Mouse (Mus musculus): Measurements from ENCODE around the gene Ttf2. TPM values are rescaled to one million over a fixed set of nuclear protein-coding genes. Genes with fewer than 3 reads are reported as not detected.

The Ttf2 gene
- polyA plus RNA-seq, 1 experiment from 2014 or later = 16.5 TPM

DNA sequence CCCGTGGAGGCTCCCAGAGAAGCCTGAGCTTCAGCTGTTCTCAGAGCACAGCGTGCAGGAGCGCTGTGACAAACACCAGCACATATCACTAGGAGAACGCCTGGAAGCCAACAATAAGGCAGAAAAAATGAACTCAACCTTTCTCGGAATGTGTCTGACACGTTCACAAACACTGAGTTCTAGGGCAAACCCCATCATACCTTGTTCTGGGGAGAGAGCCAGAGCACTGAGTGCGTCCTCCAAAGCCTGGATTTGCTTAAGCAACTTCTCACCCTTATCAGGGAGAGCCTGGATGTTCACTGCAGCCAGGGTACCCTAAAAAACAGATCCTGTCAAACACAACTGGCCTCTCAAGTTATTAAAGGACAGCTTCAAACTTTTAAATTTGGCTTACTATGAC is 8.0 kb downstream of the Ttf2 start:
- WGBS = 87% methylated on average over 7 of the region's 7 CpGs
- H3K36me3 ChIP-seq = peaks cover 47% of the 10 kb centered on the region
- no peak overlapping the region for H3K4me2 ChIP-seq (replicated peaks)
- no peaks in the 10 kb centered on the region for H3K27me3 ChIP-seq
- H3K9me3 ChIP-seq (replicated peaks) = no peaks in the 10 kb centered on the region
- H3K27ac ChIP-seq = no peak overlapping the region
- H3K4me1 ChIP-seq = no peaks in the 10 kb centered on the region
- no peak overlapping the region for H3K4me3 ChIP-seq
- H3K9ac ChIP-seq = no peak overlapping the region
- no peak for ATAC-seq (ENCODE audit: low FRiP score)

DNA sequence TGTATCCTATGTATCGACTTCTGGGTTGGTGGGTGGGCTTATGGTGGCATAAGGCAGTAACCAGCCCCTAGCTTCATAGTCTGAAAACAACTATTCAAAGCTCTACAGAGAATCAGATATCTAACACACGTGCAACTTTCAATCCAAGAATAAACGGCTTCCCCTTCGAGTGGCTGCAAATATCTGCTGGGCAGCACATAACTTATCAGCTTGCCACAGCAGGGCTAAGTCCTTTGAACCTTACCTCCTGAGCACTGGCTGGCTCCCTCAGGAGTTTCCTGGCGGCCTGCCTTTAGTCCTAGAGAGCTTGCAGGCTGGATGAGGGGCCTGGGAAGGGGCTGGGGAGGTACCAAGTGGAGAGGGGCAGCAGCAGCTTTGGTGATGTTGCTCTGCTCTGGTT is 8.5 kb downstream of the Ttf2 start:
- Histone ChIP-seq H3K27ac (no peak overlapping the region), H3K36me3 (peaks cover 47% of the 10 kb centered on the region), H3K27me3 (no peaks in the 10 kb centered on the region), H3K9me3 (replicated peaks) (no peaks in the 10 kb centered on the region), H3K4me3 (no peak overlapping the region), H3K9ac (no peak overlapping the region), H3K4me1 (no peaks in the 10 kb centered on the region), H3K4me2 (replicated peaks) (no peak overlapping the region)
- WGBS = 85% methylated on average over 5 of the region's 5 CpGs
- ATAC-seq (ENCODE audit: low FRiP score) = no peak

DNA sequence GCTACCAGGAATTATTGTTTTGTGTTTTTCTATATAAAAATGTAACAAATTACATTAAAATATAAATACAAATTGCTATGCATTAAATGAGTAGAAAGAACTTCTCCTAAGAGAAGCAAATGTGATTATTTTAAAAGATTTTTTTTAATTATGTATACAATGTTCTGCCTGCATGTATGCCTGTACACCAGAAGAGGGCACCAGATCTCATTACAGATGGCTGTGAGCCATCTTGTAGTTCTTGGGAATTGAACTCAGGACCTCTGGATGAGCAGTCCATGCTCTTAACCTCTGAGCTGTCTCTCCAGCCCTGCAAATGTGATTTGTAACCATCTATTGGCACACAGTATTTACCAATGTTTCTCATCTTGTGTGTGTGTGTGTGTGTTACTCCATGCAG is 14.8 kb downstream of the Ttf2 start:
- Histone ChIP-seq H3K4me3 (no peak overlapping the region), H3K36me3 (peaks cover 49% of the 10 kb centered on the region)
- no peak for ATAC-seq (ENCODE audit: low FRiP score)

DNA sequence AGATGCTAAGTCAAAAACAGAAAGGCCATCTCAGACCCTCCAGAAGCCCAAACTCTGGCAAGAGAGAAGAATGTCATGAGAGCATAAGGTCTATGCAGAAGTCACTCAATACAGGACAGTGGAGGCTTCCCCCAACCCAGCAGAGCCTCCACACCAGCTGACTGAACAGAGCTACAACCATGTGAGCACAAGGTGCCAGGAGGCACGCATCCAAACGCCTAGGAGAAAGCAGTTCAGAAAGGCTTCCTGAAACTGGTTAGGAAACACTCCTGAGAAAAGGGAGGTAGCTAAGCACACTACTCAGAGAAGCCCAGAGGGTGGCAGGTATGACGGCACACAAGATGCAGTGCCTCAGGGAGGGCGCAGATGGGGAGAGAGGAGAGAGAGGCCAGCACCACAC is 17.9 kb downstream of the Ttf2 start:
- Histone ChIP-seq H3K27ac (no peak overlapping the region), H3K9me3 (replicated peaks) (no peaks in the 10 kb centered on the region), H3K36me3 (peaks cover 42% of the 10 kb centered on the region), H3K4me3 (no peak overlapping the region), H3K9ac (no peak overlapping the region), H3K27me3 (no peaks in the 10 kb centered on the region), H3K4me1 (no peaks in the 10 kb centered on the region), H3K4me2 (replicated peaks) (no peak overlapping the region)
- 88% methylated on average over 4 of the region's 4 CpGs for WGBS
- ATAC-seq (ENCODE audit: low FRiP score) = no peak

More for the DNA sequence above, 14.8 kb downstream of the Ttf2 start:
- Histone ChIP-seq H3K9ac (no peak overlapping the region), H3K4me1 (no peaks in the 10 kb centered on the region), H3K27ac (no peak overlapping the region), H3K9me3 (replicated peaks) (no peaks in the 10 kb centered on the region), H3K27me3 (no peaks in the 10 kb centered on the region), H3K4me2 (replicated peaks) (no peak overlapping the region)

DNA sequence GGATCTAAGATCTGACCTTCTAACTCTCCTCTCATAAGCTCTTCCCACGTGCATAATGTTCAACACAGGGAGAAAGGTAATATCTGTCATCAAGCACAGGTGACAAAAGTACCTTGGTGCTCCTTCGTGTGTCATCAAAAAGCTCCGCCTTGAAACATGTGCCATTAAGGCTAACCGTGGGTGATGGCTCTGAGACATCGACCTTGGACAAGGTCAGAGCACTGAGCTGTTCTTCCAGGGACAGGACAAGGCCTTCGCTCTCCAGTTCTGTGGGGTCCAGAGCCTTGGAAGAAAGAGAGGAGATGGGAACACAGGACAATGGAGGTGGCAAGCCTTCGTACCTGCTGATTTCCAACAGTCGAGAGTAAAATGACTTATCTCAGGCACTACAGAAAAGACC is 22.2 kb downstream of the Ttf2 start:
- Histone ChIP-seq H3K4me1 (no peaks in the 10 kb centered on the region), H3K36me3 (peaks cover 59% of the 10 kb centered on the region), H3K9me3 (replicated peaks) (no peaks in the 10 kb centered on the region), H3K27me3 (no peaks in the 10 kb centered on the region), H3K9ac (no peak overlapping the region), H3K4me2 (replicated peaks) (no peak overlapping the region), H3K27ac (no peak overlapping the region), H3K4me3 (no peak overlapping the region)
- ATAC-seq (ENCODE audit: low FRiP score) = no peak
- 95% methylated on average over 8 of the region's 8 CpGs for WGBS

DNA sequence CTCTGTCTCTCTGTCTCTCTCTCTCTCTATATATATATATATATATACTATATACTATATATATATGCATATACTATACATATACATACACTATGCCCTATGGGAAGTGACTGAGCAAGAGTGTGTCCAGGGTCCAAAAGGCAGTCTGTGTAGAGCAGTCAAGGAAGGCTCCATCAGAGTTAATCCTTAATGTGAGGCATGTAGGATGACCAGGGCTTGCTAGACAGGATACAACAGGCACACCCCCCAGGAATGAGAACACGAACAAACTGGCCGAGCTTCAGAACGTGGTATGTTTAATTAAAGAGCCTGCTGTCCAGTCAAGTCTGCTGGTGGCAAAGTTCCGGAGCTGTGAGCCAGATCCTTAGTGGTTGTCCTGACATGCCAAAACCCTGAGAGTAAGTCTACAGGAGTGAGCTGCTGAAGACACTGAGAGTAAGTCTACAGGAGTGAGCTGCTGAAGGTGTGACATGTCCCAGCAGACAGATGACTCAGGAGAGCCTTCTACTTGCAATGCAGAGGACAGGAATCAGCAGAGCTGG is 28.9 kb downstream of the Ttf2 start:
- 95% methylated on average over 4 of the region's 4 CpGs for WGBS
- Histone ChIP-seq H3K9ac (no peak overlapping the region), H3K4me2 (replicated peaks) (no peak overlapping the region), H3K36me3 (peaks cover 73% of the 10 kb centered on the region), H3K27me3 (no peaks in the 10 kb centered on the region), H3K4me3 (no peak overlapping the region), H3K4me1 (no peaks in the 10 kb centered on the region), H3K9me3 (replicated peaks) (no peaks in the 10 kb centered on the region), H3K27ac (no peak overlapping the region)
- no peak for ATAC-seq (ENCODE audit: low FRiP score)

DNA sequence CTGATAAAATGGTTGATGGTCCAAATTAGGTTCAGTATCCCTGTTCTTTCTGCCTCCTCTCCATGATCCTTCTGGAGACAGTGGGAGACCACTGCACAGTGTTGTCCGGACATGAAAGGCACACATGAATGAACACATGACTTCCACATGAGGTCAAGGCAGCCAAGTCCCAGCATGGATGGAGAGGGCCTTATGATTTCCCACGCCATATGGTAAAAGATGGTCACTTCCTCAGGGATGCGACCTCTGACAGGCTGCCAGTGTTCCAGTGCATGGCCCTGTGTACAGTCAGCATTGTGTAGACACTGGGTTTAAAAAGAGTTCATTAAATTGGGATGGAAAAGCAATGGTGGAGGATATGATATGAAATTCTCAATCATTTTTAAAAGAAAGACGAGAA is 31.3 kb downstream of the Ttf2 start:
- H3K36me3 ChIP-seq = peaks cover 63% of the 10 kb centered on the region
- no peaks in the 10 kb centered on the region for H3K9me3 ChIP-seq (replicated peaks)
- H3K27ac ChIP-seq = no peak overlapping the region
- H3K27me3 ChIP-seq = no peaks in the 10 kb centered on the region
- H3K4me2 ChIP-seq (replicated peaks) = no peak overlapping the region
- no peaks in the 10 kb centered on the region for H3K4me1 ChIP-seq
- no peak for ATAC-seq (ENCODE audit: low FRiP score)
- 92% methylated on average over 4 of the region's 4 CpGs for WGBS
- no peak overlapping the region for H3K4me3 ChIP-seq
- H3K9ac ChIP-seq = no peak overlapping the region

DNA sequence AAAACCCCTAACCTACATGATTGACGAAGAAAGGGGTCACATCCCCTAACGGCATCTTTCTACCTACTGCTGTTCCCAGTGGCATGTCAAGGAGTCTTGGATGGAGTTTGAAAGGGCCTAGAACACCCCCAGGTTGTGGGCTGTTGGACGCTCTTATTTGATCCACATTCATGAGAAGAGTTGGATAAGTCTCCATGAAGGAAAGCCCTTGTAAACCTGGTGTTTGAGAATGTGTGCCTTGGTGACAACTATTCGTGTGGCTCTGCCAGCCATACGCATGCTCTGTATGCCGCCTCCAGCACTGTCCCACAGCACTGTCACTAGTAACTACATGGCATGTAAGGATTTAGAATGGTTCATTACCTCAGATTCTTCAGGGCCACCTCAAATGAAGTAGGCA is 33.3 kb downstream of the Ttf2 start:
- Histone ChIP-seq H3K4me1 (no peaks in the 10 kb centered on the region), H3K4me2 (replicated peaks) (no peak overlapping the region), H3K36me3 (peaks cover 76% of the 10 kb centered on the region), H3K4me3 (no peak overlapping the region), H3K27me3 (no peaks in the 10 kb centered on the region), H3K9me3 (replicated peaks) (no peaks in the 10 kb centered on the region), H3K27ac (no peak overlapping the region), H3K9ac (no peak overlapping the region)
- 94% methylated on average over 6 of the region's 6 CpGs for WGBS
- no peak for ATAC-seq (ENCODE audit: low FRiP score)

DNA sequence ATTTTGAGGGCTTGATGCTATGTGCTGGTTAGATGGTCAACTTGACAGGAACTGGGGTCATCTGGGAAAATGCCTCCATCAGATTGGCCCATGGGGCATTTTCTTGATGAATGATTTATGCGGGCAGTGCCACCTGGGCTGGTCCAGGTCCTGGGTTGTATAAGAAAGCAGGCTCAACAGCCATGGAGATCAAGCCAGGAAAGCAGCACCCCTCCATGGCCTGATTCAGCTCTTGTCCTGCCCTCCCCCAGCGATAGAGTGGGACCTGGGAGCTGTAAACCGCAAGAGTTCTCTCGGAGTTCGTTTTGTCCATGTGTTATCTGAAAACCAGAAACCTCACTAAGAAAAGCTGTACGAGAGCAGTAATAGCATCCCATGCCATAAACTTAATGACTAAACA is 33.9 kb downstream of the Ttf2 start:
- no peak overlapping the region for H3K9ac ChIP-seq
- H3K27ac ChIP-seq = no peak overlapping the region
- peaks cover 71% of the 10 kb centered on the region for H3K36me3 ChIP-seq
- WGBS = 92% methylated on average over 6 of the region's 6 CpGs
- H3K27me3 ChIP-seq = no peaks in the 10 kb centered on the region
- no peak overlapping the region for H3K4me3 ChIP-seq
- H3K9me3 ChIP-seq (replicated peaks) = no peaks in the 10 kb centered on the region
- ATAC-seq (ENCODE audit: low FRiP score) = no peak
- no peak overlapping the region for H3K4me2 ChIP-seq (replicated peaks)
- H3K4me1 ChIP-seq = no peaks in the 10 kb centered on the region

DNA sequence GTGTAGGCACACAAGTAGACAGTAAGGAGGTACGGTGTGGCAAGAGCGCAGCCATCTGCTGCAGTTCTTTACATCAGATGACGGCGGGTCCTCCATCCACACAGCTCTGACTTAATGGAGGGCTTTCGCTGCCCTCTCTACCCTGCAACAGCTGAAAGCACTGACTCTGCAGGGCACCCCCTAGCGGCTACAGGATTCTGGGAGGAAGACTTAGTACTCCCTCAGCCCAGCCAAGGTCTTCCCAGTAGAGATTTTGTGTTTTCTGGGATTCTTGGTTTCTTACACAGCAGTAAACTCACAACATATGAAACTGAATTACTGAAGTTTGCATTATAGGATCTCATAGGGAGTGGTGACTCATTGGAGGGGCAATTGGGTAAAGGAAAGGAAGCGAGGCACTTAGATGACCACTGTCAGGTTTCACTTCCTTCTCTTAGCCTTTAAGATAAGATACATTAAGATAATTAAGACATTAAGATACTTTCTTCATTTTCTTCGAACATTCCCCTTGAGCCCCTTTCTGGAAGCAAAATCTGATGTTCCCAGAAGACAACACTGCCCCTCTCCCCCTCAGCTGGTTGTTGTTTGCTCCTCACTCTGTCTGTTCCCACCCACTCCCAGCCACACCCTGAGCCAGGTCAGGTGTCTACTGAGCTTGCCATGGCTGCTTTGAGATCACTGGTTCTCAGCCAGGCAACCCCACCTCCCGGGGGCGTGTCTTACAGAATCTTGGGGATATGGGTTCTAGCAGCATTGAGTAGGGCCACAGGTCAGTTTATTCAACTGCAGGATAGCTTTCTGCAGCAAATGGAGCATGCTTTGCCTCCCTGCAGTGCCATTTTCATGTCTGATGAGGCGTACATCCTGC is 37.2 kb downstream of the Ttf2 start:
- WGBS = 74% methylated on average over 11 of the region's 11 CpGs
- Histone ChIP-seq H3K4me3 (no peak overlapping the region), H3K9ac (no peak overlapping the region), H3K36me3 (peaks cover 72% of the 10 kb centered on the region), H3K9me3 (replicated peaks) (no peaks in the 10 kb centered on the region), H3K4me2 (replicated peaks) (no peak overlapping the region), H3K27me3 (no peaks in the 10 kb centered on the region), H3K4me1 (no peaks in the 10 kb centered on the region), H3K27ac (no peak overlapping the region)
- ATAC-seq (ENCODE audit: low FRiP score) = no peak

DNA sequence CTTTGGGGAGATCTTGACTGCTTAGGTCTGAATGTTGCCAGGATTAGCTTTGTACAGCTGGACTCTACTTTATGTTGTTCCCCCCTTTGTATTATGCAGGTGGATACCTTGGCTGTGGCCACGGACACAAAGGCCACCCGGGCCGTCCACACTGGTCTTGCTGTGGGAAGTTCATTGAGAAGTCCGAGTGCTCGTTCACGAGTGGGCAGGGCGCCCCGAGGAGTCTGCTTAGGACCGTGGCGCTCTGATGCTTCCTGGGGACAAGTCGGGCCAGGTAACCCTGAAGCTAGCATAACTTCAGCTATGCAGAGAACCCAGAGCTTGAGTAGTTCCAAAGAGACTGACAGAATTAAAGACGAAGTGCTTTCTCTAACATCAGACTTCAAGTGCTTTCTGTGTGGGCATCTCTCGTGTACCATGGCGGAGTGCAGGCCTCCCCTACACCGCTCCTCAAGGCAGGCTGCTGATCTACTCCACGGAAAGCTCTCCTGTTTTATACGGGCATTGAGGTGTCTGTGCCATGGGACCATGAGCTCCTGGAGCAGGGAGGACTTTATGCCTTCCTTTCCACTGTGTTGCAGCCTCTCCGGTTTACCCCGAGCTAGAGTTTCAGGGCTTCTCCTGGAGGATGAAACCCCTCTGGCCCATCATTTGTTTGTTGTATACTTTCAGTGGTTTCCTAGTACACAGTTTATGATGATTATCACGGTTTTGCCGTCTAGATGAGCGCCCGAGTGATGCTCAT is 38.0 kb downstream of the Ttf2 start:
- Histone ChIP-seq H3K27ac (no peak overlapping the region), H3K4me1 (peaks cover 7% of the 10 kb centered on the region), H3K27me3 (no peaks in the 10 kb centered on the region), H3K4me3 (no peak overlapping the region), H3K9ac (no peak overlapping the region), H3K4me2 (replicated peaks) (no peak overlapping the region), H3K9me3 (replicated peaks) (no peaks in the 10 kb centered on the region), H3K36me3 (peaks cover 65% of the 10 kb centered on the region)
- ATAC-seq (ENCODE audit: low FRiP score) = no peak
- 95% methylated on average over 23 of the region's 23 CpGs for WGBS

DNA sequence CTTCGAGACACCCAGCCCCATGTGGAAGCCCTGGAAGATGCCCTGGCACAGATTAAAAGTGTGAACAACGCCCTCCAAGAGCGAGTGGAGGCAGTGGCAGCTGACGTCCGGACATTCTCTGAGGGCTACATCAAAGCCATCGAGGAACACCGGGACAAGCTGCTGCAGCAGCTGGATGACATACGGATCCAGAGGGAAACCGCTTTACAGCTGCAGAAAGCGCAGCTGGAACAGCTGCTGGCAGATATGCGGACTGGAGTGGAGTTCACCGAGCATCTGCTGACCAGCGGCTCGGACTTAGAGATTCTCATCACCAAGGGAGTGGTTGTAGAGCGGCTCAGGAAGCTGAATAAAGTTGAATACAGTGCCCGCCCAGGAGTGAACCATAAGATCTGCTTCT is 44.3 kb downstream of the Ttf2 start:
- peaks cover 37% of the 10 kb centered on the region for H3K36me3 ChIP-seq
- no peak overlapping the region for H3K27ac ChIP-seq
- peaks cover 41% of the 10 kb centered on the region for H3K4me1 ChIP-seq
- H3K4me2 ChIP-seq (replicated peaks) = no peak overlapping the region
- no peak overlapping the region for H3K4me3 ChIP-seq
- no peaks in the 10 kb centered on the region for H3K9me3 ChIP-seq (replicated peaks)
- ATAC-seq (ENCODE audit: low FRiP score) = no peak
- 83% methylated on average over 16 of the region's 16 CpGs for WGBS
- H3K9ac ChIP-seq = no peak overlapping the region
- no peaks in the 10 kb centered on the region for H3K27me3 ChIP-seq

Measured in hindbrain, embryonic 12.5 days (tissue).